Mouse (Mus musculus) heart, postnatal 4 days (tissue): ENCODE measurements around the gene Adamts15. TPM values are rescaled to one million over a fixed set of nuclear protein-coding genes. Genes with fewer than 3 reads are reported as not detected.

Experiments
- DNase-seq: peaks from one replicate; pipeline ENCODE4 v3.0.0; 2021
- total RNA-seq, 2 experiments: library from RNA; stranded (reverse); gene quantifications; 2 replicates each; pipeline ENCODE4 v1.2.3; 2021

The Adamts15 gene
- total RNA-seq, 2 experiments from 2014 or later = 11.5 to 15.2 TPM

GRCm38 (mm10) chr9:30879248-30879946, 42.9 kb downstream of the Adamts15 start:
- DNase-seq = no peak

GRCm38 (mm10) chr9:30876552-30876951, 45.7 kb downstream of the Adamts15 start:
- no peak for DNase-seq

GRCm38 (mm10) chr9:30855837-30856236, 66.4 kb downstream of the Adamts15 start:
- no peak for DNase-seq

DNA sequence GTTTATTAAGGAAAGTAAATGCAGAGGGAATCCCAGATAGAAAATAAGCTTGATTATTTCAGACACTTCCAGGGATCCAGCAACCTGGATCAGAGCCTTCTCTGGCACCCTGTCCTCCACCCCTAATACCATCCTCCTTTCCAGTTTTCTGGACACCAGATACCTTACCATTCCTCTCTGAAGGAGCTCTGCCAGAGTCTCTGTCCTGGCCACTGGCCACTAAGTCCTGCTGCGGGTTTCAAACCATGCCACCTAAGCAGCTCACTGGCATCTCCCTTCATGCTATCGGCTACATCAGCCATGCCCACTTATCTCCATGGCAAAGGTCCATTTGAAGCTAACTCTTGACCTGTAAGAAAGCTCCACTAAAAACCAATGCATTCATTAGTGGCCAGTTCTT, 70.4 kb downstream of the Adamts15 start:
- no peak for DNase-seq

DNA sequence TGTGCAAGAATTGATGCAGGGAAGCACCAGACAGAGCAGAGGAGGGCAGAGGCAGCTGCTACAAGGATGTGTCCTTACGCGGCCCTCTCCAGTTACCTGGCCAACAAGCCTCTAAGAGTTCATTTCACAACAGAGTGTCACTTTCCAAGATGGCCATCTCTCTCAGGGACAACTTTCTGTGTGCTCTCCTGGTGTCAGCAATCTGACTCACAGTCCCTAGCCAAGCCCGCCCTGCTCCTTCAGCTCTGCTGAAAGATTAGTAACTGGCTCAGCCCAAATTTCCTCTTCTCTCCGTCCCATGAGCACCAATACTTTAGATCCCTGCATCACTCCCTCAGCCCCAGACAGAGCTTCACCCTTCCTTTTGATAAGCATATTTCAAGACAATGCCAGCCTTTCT, 72.3 kb downstream of the Adamts15 start:
- no peak for DNase-seq

- no peak for DNase-seq
Observed at GRCm38 (mm10) chr9:30849444-30849843, 72.8 kb downstream of the Adamts15 start.

Other genes with a start within 250 kb of the Adamts15 start
- 10 to 100 TPM; 34.3 to 35.1 TPM for gene Adamts8, start 20.1 kb upstream of the Adamts15 start, total RNA-seq
- 10 to 100 TPM; 32.2 to 33.5 TPM for gene Zbtb44, start 108.2 kb upstream of the Adamts15 start, total RNA-seq
- under 1 TPM; 0.52 to 0.65 TPM for gene St14, start 209.4 kb upstream of the Adamts15 start, total RNA-seq